Mouse (Mus musculus): ENCODE measurements around the gene Wdr62.

DNA sequence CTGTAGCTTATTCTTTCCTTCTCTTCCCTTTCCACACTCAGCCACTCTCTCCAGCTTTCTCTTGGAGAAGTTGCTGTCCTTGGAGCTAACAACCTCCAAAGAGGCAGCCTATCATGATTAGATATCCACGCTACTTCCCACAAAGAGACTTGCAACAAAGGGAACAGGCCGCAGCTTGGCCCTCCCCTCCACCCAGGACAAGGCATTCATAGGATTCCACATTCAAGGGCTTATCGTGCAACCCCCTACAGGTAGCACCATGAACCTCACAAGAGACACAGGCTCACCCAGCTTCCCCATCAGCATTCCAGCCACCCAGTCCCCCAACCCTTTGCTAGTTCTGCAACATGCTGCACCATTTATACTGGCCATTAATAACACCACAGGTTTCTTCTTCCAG, 13.4 kb downstream of the Wdr62 start:
- TF ChIP-seq CTCF (IDR thresholded peaks at IDR 0.05; ENCODE audit: low read depth) (no peak), EP300 (IDR thresholded peaks at IDR 0.05; ENCODE audit: low read depth) (no peak)
